16 mouse cellular contexts compared by ENCODE assay signal in the genomic region with DNA sequence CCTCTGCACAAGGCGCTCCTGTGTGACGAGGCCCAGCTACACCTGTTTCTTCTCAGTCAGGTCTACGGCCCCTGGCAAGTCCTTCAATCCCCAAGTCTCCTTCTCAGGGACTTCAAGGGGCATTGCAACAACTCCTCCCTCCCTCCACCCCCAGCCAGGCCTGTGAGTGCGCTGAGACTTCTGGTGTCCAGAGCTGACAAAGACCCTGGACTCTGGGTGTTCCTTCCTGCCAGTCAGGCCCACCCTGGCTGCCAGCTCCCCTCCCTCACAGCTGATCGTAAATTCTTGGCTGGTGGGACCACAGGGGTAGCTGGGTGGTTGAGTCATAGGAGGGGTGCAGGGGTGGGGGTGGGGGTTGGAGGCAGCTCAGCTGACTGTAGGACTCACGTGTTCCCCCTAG. TPM values are rescaled to one million over a fixed set of nuclear protein-coding genes. Genes with fewer than 3 reads are reported as not detected.
A peak's percentile ranks its signal among the peaks of the same experiment; 100 is the strongest.
DNase-seq lines count a peak whose midpoint lies in the region; ATAC-seq and TF ChIP-seq lines count a peak whose summit lies in the region.
"Had no signal": no experiment of that assay in that cellular context is flagged by ENCODE, and none has a peak within 500 bp of the region (broad histone marks: within the 10 kb centered on the region; RNA-seq: fewer than 3 reads in every experiment).

No protein-coding gene starts in this region.

- no peak for ATAC-seq in hindbrain, embryonic 13.5 days (ENCODE audit: low FRiP score)
- no peak for ATAC-seq in hindbrain, embryonic 14.5 days (ENCODE audit: low FRiP score)
- no peak for ATAC-seq in midbrain, postnatal 0 days (ENCODE audit: low FRiP score)
- 0 out of 2 replicates have a peak, but pooled peaks have one; percentile 7 for ATAC-seq in limb, embryonic 12.5 days (ENCODE audit: insufficient number of reproducible peaks, insufficient read depth, low FRiP score, low TSS enrichment, low read depth)
- ATAC-seq in stomach, postnatal 0 days (ENCODE audit: low FRiP score, low TSS enrichment): no peak

- H3K27ac ChIP-seq in hindbrain, embryonic 13.5 days: no peak overlapping the region
- no peak overlapping the region for H3K27ac ChIP-seq in hindbrain, embryonic 14.5 days
- H3K27ac ChIP-seq in midbrain, embryonic 10.5 days (replicated peaks): 0 out of 2 replicates have a peak overlapping the region, but pooled peaks have one; percentile 46
- no peak overlapping the region for H3K27ac ChIP-seq in midbrain, postnatal 0 days (ENCODE audit: low read depth, low read length)
- peak overlapping the region; percentile 54 for H3K27ac ChIP-seq in limb, embryonic 12.5 days
- H3K27ac ChIP-seq in stomach, postnatal 0 days (replicated peaks): no peak overlapping the region
- H3K27ac ChIP-seq: embryonic facial prominence, embryonic 12.5 days; heart, embryonic 15.5 days; hindbrain, embryonic 10.5 days; macrophage had no signal

- no peaks in the 10 kb centered on the region for H3K9me3 ChIP-seq in hindbrain, embryonic 13.5 days
- H3K9me3 ChIP-seq in hindbrain, embryonic 14.5 days (ENCODE audit: control insufficient read depth, low read length): no peaks in the 10 kb centered on the region
- H3K9me3 ChIP-seq in midbrain, embryonic 10.5 days (replicated peaks): no peaks in the 10 kb centered on the region
- H3K9me3 ChIP-seq in midbrain, postnatal 0 days (ENCODE audit: low read length): no peaks in the 10 kb centered on the region
- no peaks in the 10 kb centered on the region for H3K9me3 ChIP-seq in limb, embryonic 12.5 days
- H3K9me3 ChIP-seq in stomach, postnatal 0 days (ENCODE audit: control insufficient read depth, low read length): no peaks in the 10 kb centered on the region
- H3K9me3 ChIP-seq: embryonic facial prominence, embryonic 12.5 days; heart, embryonic 15.5 days; hindbrain, embryonic 10.5 days had no signal

- no peak for DNase-seq in hindbrain, embryonic 14.5 days (ENCODE audit: low spot score)
- DNase-seq in midbrain, embryonic 10.5 days (ENCODE audit: low spot score): no peak
- DNase-seq in midbrain, postnatal 0 days (ENCODE audit: low spot score): no peak
- DNase-seq in stomach, postnatal 0 days (ENCODE audit: low spot score): no peak
- DNase-seq in T-cell, adult 2 months (ENCODE audit: low spot score): no peak
- DNase-seq: cerebellum, adult 9-10 months; kidney, adult 18-20 months; lung, embryonic 14.5 days; midbrain, embryonic 14.5 days had no signal

- no peak for TF ChIP-seq CTCF in midbrain, postnatal 0 days (IDR thresholded peaks at IDR 0.05)
- TF ChIP-seq CTCF in stomach, postnatal 0 days (IDR thresholded peaks at IDR 0.05; ENCODE audit: low read depth): no peak

- no peak for TF ChIP-seq EP300 in stomach, postnatal 0 days (optimal IDR thresholded peaks at IDR 0.05)

- peaks cover 44% of the 10 kb centered on the region for H3K36me3 ChIP-seq in hindbrain, embryonic 13.5 days
- H3K36me3 ChIP-seq in hindbrain, embryonic 14.5 days (replicated peaks; ENCODE audit: control insufficient read depth, insufficient read depth): peaks cover 10% of the 10 kb centered on the region; the same call in 1 of the 2 replicates
- peaks cover 33% of the 10 kb centered on the region for H3K36me3 ChIP-seq in midbrain, embryonic 10.5 days
- H3K36me3 ChIP-seq in midbrain, postnatal 0 days (ENCODE audit: insufficient read depth, low read length): 0 out of 2 replicates have a peak, but pooled peaks cover 10% of the 10 kb centered on the region
- H3K36me3 ChIP-seq in limb, embryonic 12.5 days: peaks cover 5% of the 10 kb centered on the region; the same call in 1 of the 2 replicates
- no peaks in the 10 kb centered on the region for H3K36me3 ChIP-seq in stomach, postnatal 0 days (ENCODE audit: control insufficient read depth, insufficient read depth, low read length)
- H3K36me3 ChIP-seq: embryonic facial prominence, embryonic 12.5 days; heart, embryonic 15.5 days had no signal

- H3K4me3 ChIP-seq in hindbrain, embryonic 13.5 days: no peak overlapping the region
- H3K4me3 ChIP-seq in hindbrain, embryonic 14.5 days (replicated peaks; ENCODE audit: low read length): no peak overlapping the region
- no peak overlapping the region for H3K4me3 ChIP-seq in midbrain, embryonic 10.5 days
- no peak overlapping the region for H3K4me3 ChIP-seq in midbrain, postnatal 0 days (ENCODE audit: low read depth, low read length)
- no peak overlapping the region for H3K4me3 ChIP-seq in limb, embryonic 12.5 days (replicated peaks)
- no peak overlapping the region for H3K4me3 ChIP-seq in stomach, postnatal 0 days (ENCODE audit: low read depth, low read length)
- H3K4me3 ChIP-seq: embryonic facial prominence, embryonic 12.5 days; heart, embryonic 15.5 days; hindbrain, embryonic 10.5 days had no signal

- peaks cover 27% of the 10 kb centered on the region for H3K4me1 ChIP-seq in hindbrain, embryonic 13.5 days (replicated peaks)
- H3K4me1 ChIP-seq in hindbrain, embryonic 14.5 days (replicated peaks; ENCODE audit: control insufficient read depth, insufficient read depth, low read length): peaks cover 9% of the 10 kb centered on the region
- peaks cover 32% of the 10 kb centered on the region for H3K4me1 ChIP-seq in midbrain, embryonic 10.5 days
- peaks cover 7% of the 10 kb centered on the region; the same call in 1 of the 2 replicates for H3K4me1 ChIP-seq in midbrain, postnatal 0 days (ENCODE audit: insufficient read depth, low read length)
- peaks cover 22% of the 10 kb centered on the region for H3K4me1 ChIP-seq in limb, embryonic 12.5 days (replicated peaks)
- H3K4me1 ChIP-seq in stomach, postnatal 0 days (replicated peaks; ENCODE audit: control insufficient read depth, insufficient read depth): no peaks in the 10 kb centered on the region; the same call in 1 of the 2 replicates

- no peak overlapping the region for H3K4me2 ChIP-seq in hindbrain, embryonic 13.5 days
- H3K4me2 ChIP-seq in hindbrain, embryonic 14.5 days (replicated peaks): no peak overlapping the region
- no peak overlapping the region for H3K4me2 ChIP-seq in midbrain, postnatal 0 days (ENCODE audit: low read depth, low read length, poor library complexity, severe bottlenecking)
- no peak overlapping the region for H3K4me2 ChIP-seq in limb, embryonic 12.5 days
- H3K4me2 ChIP-seq in stomach, postnatal 0 days (replicated peaks; ENCODE audit: low read depth): no peak overlapping the region
- H3K4me2 ChIP-seq: embryonic facial prominence, embryonic 12.5 days; heart, embryonic 15.5 days; lung, embryonic 14.5 days had no signal

- H3K27me3 ChIP-seq in hindbrain, embryonic 13.5 days: peaks cover 5% of the 10 kb centered on the region; the same call in 1 of the 2 replicates
- H3K27me3 ChIP-seq in hindbrain, embryonic 14.5 days (ENCODE audit: control insufficient read depth, insufficient read depth, low read length): no peaks in the 10 kb centered on the region
- H3K27me3 ChIP-seq in midbrain, embryonic 10.5 days (ENCODE audit: low read depth, poor library complexity, severe bottlenecking): peaks cover 39% of the 10 kb centered on the region
- H3K27me3 ChIP-seq in midbrain, postnatal 0 days (ENCODE audit: insufficient read depth, low read length): no peaks in the 10 kb centered on the region
- H3K27me3 ChIP-seq in limb, embryonic 12.5 days: peaks cover 8% of the 10 kb centered on the region
- no peaks in the 10 kb centered on the region for H3K27me3 ChIP-seq in stomach, postnatal 0 days (ENCODE audit: control insufficient read depth, insufficient read depth, low read length)
- H3K27me3 ChIP-seq: embryonic facial prominence, embryonic 12.5 days had no signal

- 0 out of 2 replicates have a peak overlapping the region, but pooled peaks have one; percentile 43 for H3K9ac ChIP-seq in hindbrain, embryonic 13.5 days
- no peak overlapping the region for H3K9ac ChIP-seq in hindbrain, embryonic 14.5 days
- H3K9ac ChIP-seq in midbrain, postnatal 0 days (replicated peaks; ENCODE audit: low read length, poor library complexity, severe bottlenecking): no peak overlapping the region
- peak overlapping the region; percentile 42 for H3K9ac ChIP-seq in limb, embryonic 12.5 days (replicated peaks)
- H3K9ac ChIP-seq in stomach, postnatal 0 days (ENCODE audit: low read length): peak overlapping the region; percentile 27; the same call in 1 of the 2 replicates
- H3K9ac ChIP-seq: embryonic facial prominence, embryonic 12.5 days; heart, embryonic 15.5 days; lung, embryonic 14.5 days had no signal

- WGBS in hindbrain, embryonic 13.5 days: 55% methylated on average over 6 of the region's 6 CpGs
- WGBS in hindbrain, embryonic 14.5 days: 70% methylated on average over 5 of the region's 6 CpGs
- WGBS in midbrain, embryonic 10.5 days: 64% methylated on average over 6 of the region's 6 CpGs
- 69% methylated on average over 6 of the region's 6 CpGs for WGBS in midbrain, postnatal 0 days
- 41% methylated on average over 6 of the region's 6 CpGs for WGBS in limb, embryonic 12.5 days
- 49% methylated on average over 6 of the region's 6 CpGs for WGBS in stomach, postnatal 0 days

RNA-seq across cellular contexts. Expression of a gene that starts 11.2 kb away (rescaled TPM):
- 13.3 and 17.7 TPM in 2 replicates for polyA plus RNA-seq in hindbrain, embryonic 13.5 days (2015; fragmentation: Nextera tagmentation; extraction: Ambion mirVana)
- 10.0 and 14.3 TPM in 2 replicates for polyA plus RNA-seq in hindbrain, embryonic 14.5 days (2014; fragmentation: Nextera tagmentation; extraction: Ambion mirVana)
- 9.1 and 13.4 TPM in 2 replicates for polyA plus RNA-seq in midbrain, embryonic 10.5 days (2016; fragmentation: Nextera tagmentation; extraction: Ambion mirVana)
- 32.5 and 32.8 TPM in 2 replicates for total RNA-seq in midbrain, postnatal 0 days (2014; rRNA removed)
- 10.0 and 10.3 TPM in 2 replicates for polyA plus RNA-seq in midbrain, postnatal 0 days (2015; fragmentation: Nextera tagmentation; extraction: Ambion mirVana)
- polyA plus RNA-seq in limb, embryonic 12.5 days (2016; fragmentation: Nextera tagmentation; extraction: Ambion mirVana): 4.3 and 6.0 TPM in 2 replicates
- 0.64 and 0.72 TPM in 2 replicates for polyA plus RNA-seq in stomach, postnatal 0 days (2015; fragmentation: Nextera tagmentation; extraction: Ambion mirVana)

RNA-seq across cellular contexts. Expression of a gene that starts 12.3 kb away (rescaled TPM):
- 7.6 and 8.1 TPM in 2 replicates for polyA plus RNA-seq in hindbrain, embryonic 13.5 days (2015; fragmentation: Nextera tagmentation; extraction: Ambion mirVana)
- polyA plus RNA-seq in hindbrain, embryonic 14.5 days (2014; fragmentation: Nextera tagmentation; extraction: Ambion mirVana): 7.2 and 8.7 TPM in 2 replicates
- 5.2 and 7.3 TPM in 2 replicates for polyA plus RNA-seq in midbrain, embryonic 10.5 days (2016; fragmentation: Nextera tagmentation; extraction: Ambion mirVana)
- 13.6 TPM in 2 replicates for total RNA-seq in midbrain, postnatal 0 days (2014; rRNA removed)
- polyA plus RNA-seq in midbrain, postnatal 0 days (2015; fragmentation: Nextera tagmentation; extraction: Ambion mirVana): 6.0 and 6.6 TPM in 2 replicates
- polyA plus RNA-seq in limb, embryonic 12.5 days (2016; fragmentation: Nextera tagmentation; extraction: Ambion mirVana): 5.3 and 6.4 TPM in 2 replicates
- 6.6 and 6.8 TPM in 2 replicates for polyA plus RNA-seq in stomach, postnatal 0 days (2015; fragmentation: Nextera tagmentation; extraction: Ambion mirVana)

RNA-seq across cellular contexts. Expression of a gene that starts 21.9 kb away (rescaled TPM):
- polyA plus RNA-seq in hindbrain, embryonic 13.5 days (2015; fragmentation: Nextera tagmentation; extraction: Ambion mirVana): 157 and 162 TPM in 2 replicates
- polyA plus RNA-seq in hindbrain, embryonic 14.5 days (2014; fragmentation: Nextera tagmentation; extraction: Ambion mirVana): 155 and 158 TPM in 2 replicates
- polyA plus RNA-seq in midbrain, embryonic 10.5 days (2016; fragmentation: Nextera tagmentation; extraction: Ambion mirVana): 180 and 183 TPM in 2 replicates
- 44.3 and 48.6 TPM in 2 replicates for total RNA-seq in midbrain, postnatal 0 days (2014; rRNA removed)
- 159 and 163 TPM in 2 replicates for polyA plus RNA-seq in midbrain, postnatal 0 days (2015; fragmentation: Nextera tagmentation; extraction: Ambion mirVana)
- polyA plus RNA-seq in limb, embryonic 12.5 days (2016; fragmentation: Nextera tagmentation; extraction: Ambion mirVana): 119 and 127 TPM in 2 replicates
- 73.2 and 74.1 TPM in 2 replicates for polyA plus RNA-seq in stomach, postnatal 0 days (2015; fragmentation: Nextera tagmentation; extraction: Ambion mirVana)

RNA-seq across cellular contexts. Expression of a gene that starts 40.7 kb away (rescaled TPM):
- 0.61 and 0.95 TPM in 2 replicates for polyA plus RNA-seq in hindbrain, embryonic 13.5 days (2015; fragmentation: Nextera tagmentation; extraction: Ambion mirVana)
- polyA plus RNA-seq in hindbrain, embryonic 14.5 days (2014; fragmentation: Nextera tagmentation; extraction: Ambion mirVana): 1.5 and 1.8 TPM in 2 replicates
- polyA plus RNA-seq in midbrain, embryonic 10.5 days (2016; fragmentation: Nextera tagmentation; extraction: Ambion mirVana): 0.42 and 0.63 TPM in 2 replicates
- total RNA-seq in midbrain, postnatal 0 days (2014; rRNA removed): 1.2 and 2.1 TPM in 2 replicates
- polyA plus RNA-seq in midbrain, postnatal 0 days (2015; fragmentation: Nextera tagmentation; extraction: Ambion mirVana): 3.7 and 4.1 TPM in 2 replicates
- 0.15 and 0.29 TPM in 2 replicates for polyA plus RNA-seq in limb, embryonic 12.5 days (2016; fragmentation: Nextera tagmentation; extraction: Ambion mirVana)
- polyA plus RNA-seq in stomach, postnatal 0 days (2015; fragmentation: Nextera tagmentation; extraction: Ambion mirVana): 42.8 and 58.5 TPM in 2 replicates
- total RNA-seq: gastrocnemius, postnatal 4 days had no signal
- polyA plus RNA-seq: macrophage had no signal

RNA-seq across cellular contexts. Expression of a gene that starts 43.6 kb away (rescaled TPM):
- polyA plus RNA-seq in hindbrain, embryonic 13.5 days (2015; fragmentation: Nextera tagmentation; extraction: Ambion mirVana): 0.08 and 0.13 TPM in 2 replicates
- polyA plus RNA-seq in hindbrain, embryonic 14.5 days (2014; fragmentation: Nextera tagmentation; extraction: Ambion mirVana): 0.09 TPM in 1 of 2 replicates, not detected in the other
- 0.05 and 0.11 TPM in 2 replicates for polyA plus RNA-seq in midbrain, embryonic 10.5 days (2016; fragmentation: Nextera tagmentation; extraction: Ambion mirVana)
- not detected in 2 replicates for total RNA-seq in midbrain, postnatal 0 days (2014; rRNA removed)
- not detected in 2 replicates for polyA plus RNA-seq in midbrain, postnatal 0 days (2015; fragmentation: Nextera tagmentation; extraction: Ambion mirVana)
- polyA plus RNA-seq in limb, embryonic 12.5 days (2016; fragmentation: Nextera tagmentation; extraction: Ambion mirVana): not detected in 2 replicates
- 0.19 and 0.29 TPM in 2 replicates for polyA plus RNA-seq in stomach, postnatal 0 days (2015; fragmentation: Nextera tagmentation; extraction: Ambion mirVana)
- total RNA-seq: gastrocnemius, postnatal 4 days had no signal
- polyA plus RNA-seq: embryonic facial prominence, embryonic 12.5 days; hindbrain, embryonic 10.5 days had no signal

Comparison
In these comparisons a context has a peak if more than half of its experiments do, and no peak if none do; other contexts are left out.
1. H3K27ac ChIP-seq: peak in midbrain, embryonic 10.5 days (single experiment) and limb, embryonic 12.5 days (single experiment); none in hindbrain, embryonic 13.5 days (single experiment), hindbrain, embryonic 14.5 days (single experiment), midbrain, postnatal 0 days (single experiment) and stomach, postnatal 0 days (single experiment).
2. H3K9ac ChIP-seq: peak in hindbrain, embryonic 13.5 days (single experiment), limb, embryonic 12.5 days (single experiment) and stomach, postnatal 0 days (single experiment); none in hindbrain, embryonic 14.5 days (single experiment) and midbrain, postnatal 0 days (single experiment).